Mouse (Mus musculus) spleen, postnatal 10 days (tissue): ENCODE results near the gene Gm6583.
A peak's percentile ranks its signal among the peaks of the same experiment; 100 is the strongest.

Experiments used
- DNase-seq, 2 experiments: peaks; one replicate each; pipeline ENCODE4 v3.0.0; 2021 to 2022; ENCODE audit warnings: low spot score in 2 of 2

Gm6583 gene

DNA sequence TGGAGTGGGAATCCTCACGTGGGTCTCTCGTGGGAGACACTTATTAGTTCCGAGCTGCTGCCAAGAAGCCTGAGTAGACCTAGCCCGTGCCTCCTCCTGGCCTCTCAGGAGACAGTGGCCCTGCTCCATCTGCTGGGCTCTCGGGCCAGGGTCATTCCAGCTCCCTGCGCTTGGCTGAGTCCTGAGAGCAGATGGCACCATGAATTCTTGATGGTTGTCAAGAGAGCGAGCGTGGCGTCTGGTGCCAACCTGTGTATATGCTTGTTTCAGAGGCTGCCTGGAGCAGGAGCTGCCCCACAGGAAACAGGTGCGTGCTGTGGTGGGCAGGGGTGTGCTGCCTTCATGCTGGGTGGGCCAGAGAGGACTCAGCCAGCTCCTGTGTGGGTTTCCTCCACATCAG lies 12.8 kb upstream of the Gm6583 start:
- DNase-seq, result no peak

DNA sequence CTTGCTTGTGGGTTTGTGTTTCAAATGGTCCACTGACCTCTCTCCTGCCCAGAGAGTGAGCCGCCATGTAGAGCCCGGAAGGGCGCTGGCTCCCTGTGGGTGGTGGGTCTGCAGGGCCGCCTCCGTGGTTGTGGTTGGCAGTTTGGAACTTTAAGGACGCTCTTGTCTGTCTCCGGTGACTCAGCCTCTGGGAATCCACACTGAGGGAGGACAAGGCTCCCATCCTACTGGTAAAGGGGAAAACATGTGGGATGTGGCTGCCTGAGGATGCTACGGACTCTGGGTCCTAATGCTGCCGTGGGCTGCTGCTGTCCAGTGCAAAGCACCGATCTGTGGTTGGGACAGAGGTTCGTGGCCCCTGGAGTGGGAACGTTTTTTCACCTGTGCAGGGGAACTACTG lies 12.1 kb upstream of the Gm6583 start:
- DNase-seq, result no peak

DNA sequence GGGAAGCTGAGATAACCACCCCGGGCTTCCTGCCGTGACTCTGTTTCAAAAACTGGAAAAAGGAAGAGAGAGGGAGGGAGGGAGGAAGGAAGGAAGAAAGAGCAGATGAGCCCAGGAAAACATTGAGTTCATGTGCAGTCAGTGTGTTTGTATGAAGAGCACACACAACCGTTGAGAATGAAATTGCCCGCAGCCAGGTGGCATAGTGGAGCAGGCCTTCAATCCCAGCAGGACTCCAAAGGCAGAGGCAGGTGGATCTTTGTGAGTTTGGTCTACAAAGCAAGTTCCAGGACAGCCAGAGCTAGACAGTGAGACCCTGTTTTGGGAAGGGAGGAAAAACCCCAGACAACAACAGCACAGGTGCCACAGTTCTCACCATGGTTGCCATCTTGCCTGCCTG lies 11.5 kb upstream of the Gm6583 start:
- no peak for DNase-seq

DNA sequence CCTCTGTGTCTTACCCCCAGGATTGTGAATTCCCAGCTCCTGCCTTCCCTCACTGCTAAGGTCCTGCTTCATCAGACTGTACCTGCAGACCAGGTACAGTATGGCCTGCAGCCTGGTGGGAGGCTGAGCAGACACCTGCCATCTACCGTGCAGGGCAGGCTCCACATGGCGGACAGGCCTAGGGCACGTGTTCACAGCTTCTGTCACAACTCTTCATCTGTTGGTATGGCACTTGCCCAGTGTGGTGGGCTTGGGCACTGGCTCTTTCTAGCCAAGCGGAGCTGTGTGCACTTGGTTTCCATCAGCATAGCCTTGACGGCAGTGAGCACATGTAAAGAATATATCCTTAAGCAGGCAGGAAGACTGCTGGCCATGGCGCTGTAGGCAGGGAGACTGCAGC lies 11.0 kb upstream of the Gm6583 start:
- DNase-seq, result no peak

DNA sequence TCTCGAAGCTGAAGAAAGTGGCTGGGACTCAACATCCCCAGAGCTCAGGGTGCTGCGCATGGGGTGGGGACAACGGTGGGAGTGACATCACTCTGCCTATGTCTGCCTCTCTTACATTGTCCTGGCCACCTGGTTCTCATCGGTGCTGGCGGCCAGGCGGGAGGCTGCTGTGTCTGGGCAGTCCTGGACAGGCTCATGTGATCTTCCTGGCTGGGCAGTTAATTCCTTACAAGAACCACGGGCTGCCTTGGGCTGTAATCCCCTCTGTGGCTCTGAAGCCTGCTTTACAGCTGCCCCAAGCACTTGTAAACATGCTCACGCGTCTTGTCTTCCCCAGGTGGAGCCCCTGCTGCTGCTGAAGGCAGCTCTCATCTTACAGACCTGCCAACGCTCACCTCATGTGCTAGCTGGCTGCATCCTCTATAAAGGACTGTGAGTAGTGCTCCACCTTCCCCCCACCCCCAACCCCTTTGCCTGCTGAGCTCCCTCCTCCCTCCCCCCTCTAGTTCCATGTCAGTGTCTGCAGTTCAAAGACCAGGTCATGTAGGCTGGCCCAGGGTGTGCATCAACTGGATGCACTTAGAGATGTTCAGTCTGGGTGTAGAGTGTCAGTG lies 8.5 kb upstream of the Gm6583 start:
- DNase-seq, result no peak

DNA sequence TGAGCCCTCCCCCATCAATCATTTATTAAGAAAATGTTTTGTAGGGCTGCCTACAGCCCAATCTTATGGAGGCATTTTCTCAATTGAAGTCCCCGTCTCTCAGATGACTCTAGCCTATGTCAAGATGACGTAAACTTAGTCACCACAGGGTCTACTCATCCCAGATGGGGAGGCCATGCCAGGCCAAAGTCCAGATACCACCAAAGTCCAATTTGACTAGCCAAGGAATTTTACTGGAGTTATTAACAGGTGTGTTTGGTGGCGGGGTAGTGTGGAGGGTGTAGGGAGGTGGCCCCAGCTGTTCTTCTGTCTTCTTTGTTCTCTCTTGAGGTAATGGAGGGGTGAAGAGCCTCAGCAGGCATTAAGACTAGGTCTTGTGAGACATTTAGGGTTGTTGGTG lies 4.2 kb upstream of the Gm6583 start:
- DNase-seq, result no peak

DNA sequence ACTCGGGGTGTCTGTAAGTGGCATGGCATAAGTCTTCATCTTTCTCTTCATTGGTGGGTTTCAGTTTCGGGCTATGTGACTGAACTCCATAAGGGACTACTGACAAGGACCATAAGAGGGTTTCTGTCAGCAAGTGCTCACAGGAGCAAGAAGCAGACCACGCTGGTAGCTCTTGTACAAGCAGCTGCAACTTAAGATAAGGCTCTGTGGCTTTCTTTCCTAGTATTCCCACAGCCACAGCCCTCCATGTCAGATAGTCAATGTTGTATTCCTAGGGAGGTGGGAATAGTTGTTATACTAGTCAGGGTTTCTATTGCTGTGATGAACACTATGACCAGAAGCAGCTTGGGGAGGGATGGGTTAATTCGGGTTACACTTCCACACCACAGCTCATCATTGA lies 3.7 kb upstream of the Gm6583 start:
- DNase-seq, result no peak

DNA sequence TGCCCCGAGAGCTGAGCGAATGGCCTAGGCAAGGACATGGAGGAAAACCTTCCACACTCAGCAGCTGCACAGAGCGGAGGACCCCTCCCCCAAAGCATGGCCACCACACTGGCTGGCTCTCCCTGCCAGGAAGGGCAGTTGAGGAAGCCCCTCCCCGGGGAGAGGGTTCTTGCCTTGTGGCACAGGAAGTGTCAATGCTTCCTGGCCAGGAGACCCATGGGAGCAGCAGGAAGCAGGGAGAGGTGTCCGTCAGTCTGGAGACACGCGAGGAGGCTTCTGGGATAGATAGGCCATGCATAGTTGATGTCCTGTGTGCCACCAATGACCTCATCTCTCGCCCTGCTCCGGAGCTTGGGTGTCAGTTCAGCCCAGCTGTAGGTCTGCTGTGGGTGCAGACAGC lies 489 bp upstream of the Gm6583 start:
- DNase-seq, result no peak

DNA sequence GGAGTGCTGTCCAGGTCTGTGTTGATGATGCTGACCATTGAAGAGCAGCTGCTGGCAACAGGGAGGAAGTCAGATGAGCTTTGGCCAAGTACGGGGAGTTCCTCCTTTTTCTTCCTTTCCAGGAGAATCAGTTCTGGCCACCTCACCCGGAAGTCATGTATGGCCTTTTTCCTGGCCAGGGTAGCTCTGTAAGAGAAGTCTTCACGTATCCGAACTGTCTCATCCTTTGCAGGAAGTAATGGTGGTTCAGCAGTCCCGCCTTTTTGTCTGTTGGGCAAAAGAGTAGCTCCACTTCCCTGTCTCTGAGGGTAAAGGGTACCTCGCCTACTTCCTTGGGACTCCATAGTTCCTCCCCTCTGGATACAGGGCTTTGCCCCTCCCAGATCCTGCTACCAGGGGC lies 340 bp downstream of the Gm6583 start:
- no peak for DNase-seq

DNA sequence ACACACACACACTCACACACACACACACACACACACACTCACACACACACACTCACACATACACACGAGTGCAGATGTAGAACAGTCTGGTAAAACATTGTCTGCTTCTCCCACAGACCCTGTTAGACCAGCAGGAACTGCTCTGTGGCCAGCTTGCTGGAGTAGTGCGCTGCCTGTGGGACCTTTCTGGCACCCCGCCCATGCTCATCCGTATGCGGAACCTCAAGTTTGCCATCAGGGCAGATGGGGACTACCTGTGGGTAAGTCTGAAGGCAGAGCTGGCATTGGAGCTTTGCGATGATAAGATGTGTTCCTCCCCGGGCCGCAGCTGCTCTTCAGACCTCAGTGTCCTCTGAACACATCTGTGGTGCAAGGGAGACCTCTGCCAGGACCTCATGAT lies 6.7 kb downstream of the Gm6583 start:
- DNase-seq, result no peak

DNA sequence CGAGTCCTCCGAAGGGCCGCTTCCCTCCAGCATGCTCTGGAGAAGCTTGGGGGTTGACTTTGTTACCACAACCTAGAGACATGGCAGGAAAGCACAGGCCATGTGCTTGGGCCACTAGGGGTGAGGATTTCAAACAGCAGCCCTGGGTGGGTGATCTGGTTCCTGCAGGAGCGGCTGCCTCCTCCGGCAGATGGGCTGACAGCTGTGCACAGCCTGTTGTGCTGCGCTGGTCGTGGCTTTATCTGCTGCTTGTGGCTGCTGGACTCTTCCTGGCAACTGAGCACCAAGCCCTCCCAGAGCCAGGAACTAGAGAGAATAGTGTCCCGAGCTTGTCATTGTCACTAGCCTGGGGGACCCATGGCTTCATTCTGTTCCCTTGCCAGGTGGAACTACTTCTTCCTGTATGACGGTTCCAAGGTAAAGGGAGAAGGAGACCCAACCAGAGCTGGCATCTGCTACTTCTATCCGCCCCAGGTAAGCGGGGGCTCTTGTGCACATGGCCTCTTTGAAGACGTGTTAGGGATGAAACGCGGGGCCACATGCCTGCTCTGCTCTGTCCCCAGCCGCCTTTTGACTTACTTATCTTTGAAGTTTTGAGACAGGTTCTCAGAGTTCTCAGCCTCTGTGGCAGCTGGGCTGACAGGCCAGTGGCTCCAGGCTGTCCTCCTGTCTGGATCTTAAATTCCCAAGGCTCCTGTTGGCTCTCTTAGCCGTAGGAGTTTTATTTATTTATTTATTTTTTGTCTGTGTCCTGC lies 9.4 kb downstream of the Gm6583 start:
- no peak for DNase-seq

DNA sequence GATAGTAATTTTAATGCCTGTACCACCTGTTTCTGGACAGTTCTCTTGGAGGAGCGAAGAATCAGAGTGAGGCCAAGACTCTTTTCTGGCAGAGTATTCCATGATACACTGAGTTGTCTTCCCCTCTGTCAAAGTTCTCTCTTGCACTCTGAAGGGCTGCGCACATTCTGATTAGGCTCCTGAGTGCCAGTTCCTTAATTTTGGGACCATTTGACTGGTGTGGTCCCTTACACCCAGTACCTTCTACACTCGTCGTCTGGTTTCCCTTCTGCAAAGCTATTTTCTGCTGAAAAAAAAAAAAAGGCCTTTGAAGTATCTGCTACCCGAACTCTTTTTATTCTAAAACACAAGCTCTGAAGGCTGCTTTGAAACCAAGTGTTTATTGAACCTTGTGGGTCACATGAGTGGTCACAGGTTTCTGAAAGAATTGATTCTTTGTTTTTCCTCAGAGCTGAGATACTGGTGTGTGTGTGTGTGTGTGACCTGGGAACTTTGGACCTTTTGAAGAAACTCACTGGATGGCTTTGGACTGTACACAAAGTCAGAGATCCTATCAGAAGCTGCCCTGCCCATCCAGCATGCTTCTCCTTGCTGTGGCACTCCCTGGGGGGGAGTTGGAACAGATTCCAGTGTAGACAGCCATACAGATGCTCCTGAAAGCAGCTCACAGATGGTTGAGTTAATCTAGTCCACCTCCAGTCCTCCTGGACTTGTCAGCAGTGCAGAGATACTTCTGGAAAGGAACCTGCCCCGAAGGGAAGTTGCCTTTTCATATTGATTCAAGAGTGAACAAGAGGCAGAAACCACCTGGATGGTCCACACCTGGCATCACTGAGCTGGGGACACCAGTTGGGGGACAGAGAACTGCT lies 11.5 kb downstream of the Gm6583 start:
- no peak for DNase-seq

DNA sequence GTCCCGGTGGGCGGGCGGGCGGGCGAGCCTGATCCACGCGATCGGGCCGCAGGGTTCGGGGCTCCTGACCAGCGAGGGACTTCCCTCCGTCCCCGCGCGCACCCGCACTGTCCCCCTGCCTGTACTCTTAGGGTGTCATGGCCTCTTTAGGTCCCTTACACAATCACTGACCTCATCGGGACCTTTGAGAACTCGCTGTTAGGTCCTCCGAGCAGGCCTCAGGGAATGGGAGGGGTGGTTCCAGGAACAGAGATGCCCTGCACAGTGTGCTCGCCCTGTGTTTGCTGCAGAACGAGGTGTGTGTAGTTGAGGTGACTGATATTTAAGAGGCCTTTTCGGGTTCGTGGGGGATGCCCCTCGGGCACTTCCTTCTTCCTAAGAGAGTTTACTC lies 12.6 kb downstream of the Gm6583 start:
- DNase-seq, result no peak

DNA sequence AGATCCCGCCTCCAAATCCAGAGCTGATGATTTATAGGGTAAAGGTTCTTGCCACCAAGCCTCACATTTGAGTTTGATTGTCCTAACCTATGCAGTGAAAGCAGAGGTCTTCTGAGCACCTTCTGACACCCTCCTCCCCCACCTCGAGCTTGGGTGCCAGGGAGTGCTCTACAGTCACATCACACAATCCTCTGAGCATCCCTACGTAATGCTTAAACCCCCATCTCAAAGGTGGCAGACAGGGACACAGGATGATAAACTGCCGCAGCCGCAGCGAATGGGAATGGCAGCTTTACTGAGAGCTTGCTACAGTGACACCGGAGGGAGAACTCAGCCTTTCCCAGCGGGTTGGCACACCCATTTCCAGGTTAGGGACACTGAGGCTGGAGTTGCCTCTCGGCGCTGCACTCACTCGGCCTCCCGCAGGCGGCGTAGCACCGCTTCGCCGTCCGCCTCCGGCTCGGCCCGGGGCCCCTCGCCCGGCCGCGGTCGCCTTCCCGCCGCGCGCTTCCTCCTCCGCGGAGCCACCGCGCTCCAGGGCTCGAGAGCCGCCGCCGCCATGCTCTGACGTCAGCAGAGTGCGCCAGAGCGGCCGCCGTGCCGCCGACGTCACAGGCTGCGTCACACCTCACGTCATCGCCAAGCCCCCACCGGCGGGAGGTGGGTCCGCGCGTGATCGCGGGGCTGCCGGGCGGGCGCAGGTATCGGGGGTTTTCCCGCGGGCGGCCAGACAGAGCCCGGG lies 13.2 kb downstream of the Gm6583 start, which contains the start of the genes Srrd and Hps4:
Srrd (minus strand) TSS at position 578 of the 742 bp plus-strand sequence.
Hps4 (plus strand) TSS at position 621 of the 742 bp plus-strand sequence.
- peak; percentile 89 for DNase-seq

DNA sequence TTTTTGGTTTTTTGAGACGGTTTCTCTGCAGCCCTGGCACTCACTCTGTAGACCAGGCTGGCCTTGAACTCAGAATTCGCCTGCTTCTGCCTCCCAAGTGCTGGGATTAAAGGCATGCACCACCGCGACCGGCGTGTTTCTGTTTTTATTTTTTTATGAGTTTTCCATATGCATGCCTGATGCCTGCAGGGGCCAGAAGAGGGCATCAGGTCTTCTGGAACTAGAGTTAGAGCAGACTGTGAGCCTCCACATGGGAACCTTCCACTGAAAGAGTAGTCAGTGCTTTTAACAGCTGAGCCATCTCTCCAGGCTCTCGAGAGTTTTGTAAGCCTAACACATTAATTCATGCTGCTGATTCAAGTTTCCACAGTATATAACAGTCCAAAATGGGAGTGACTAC lies 16.6 kb downstream of the Gm6583 start:
- no peak for DNase-seq

DNA sequence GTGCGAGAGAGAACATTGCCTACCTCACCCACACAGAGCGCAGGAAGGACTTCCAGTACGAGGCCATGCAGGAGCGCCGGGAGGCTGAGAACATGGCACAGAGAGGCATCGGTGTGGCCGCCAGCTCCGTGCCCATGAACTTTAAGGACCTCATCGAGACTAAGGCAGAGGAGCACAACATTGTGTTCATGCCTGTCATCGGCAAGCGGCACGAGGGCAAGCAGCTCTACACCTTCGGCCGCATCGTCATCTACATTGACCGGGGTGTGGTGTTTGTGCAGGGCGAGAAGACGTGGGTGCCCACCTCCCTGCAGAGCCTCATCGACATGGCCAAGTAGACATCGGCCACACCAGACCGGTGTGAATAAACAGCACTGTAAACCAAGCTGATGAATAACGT lies 18.8 kb downstream of the Gm6583 start:
- DNase-seq, result no peak

DNA sequence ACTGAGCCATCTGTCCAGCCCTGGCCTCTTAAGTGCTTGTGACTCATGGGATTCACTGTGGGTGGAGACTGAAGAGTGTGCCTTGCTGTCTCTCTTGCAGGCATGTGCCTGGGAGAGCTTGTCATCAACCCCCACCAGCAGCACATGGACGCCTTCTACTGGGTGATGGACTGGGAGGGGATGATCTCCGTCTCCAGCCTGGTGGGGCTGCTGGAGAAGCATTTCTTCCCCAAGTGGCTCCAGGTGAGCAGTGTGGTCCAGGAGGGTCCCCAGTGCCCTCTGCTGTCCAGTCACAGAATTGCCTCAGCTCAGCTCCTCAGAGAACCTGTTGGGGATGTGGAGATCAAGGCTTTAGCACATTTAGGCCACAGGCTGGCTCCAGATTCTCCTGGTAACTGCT lies 20.4 kb downstream of the Gm6583 start:
- peak; percentile 36 to 71 for DNase-seq

DNA sequence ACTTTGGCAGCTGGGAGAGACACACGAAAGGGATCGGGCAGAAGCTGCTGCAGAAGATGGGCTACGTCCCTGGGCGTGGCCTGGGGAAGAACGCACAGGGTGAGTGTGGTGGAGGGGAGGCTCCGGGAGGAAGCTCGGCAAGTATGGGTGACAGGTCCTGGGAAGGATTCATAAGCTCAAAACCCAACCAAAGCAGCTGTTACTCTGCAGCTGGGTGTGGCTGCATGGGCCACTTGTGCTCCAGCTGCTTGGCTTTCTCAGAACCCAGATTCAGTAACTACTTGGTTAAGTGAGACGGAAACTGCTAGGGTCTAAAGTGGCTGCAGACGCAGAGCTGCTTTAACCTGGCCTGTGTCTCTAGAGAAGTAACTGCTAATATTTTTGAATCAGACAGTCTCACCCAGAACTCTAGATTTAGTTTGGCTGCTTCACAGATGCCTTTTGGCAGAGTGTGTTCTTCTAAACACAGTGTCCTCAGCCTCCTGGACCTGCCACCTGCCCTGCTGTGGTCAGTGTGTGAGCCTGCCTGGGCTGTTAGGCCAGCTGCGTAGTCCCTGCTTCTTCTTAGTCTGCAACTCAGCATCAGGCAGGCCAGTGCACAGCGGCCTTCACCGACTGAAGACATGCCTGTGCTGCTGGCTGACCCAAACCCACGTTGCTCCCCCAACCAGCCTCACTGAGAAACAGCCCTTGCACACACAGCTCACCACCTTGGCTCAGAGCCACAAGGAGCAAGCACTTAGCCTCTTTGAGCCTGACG lies 25.8 kb downstream of the Gm6583 start:
- DNase-seq, result no peak

DNA sequence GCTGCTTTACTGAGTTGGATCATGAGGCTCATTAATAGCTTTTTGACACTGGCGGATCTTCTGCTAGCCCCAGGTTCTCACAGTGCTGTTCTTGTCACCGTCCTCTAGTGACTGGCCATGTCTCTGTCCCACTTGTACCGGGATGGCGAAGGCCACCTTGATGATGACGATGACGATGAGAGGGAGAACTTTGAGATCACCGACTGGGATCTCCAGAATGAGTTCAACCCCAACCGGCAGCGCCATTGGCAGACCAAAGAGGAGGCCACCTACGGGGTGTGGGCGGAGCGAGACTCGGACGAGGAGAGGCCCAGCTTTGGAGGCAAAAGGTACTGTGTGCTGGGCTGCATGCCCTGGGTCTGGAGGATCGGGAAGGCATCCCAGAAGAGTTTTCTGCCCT lies 28.0 kb downstream of the Gm6583 start:
- DNase-seq, result no peak

DNA sequence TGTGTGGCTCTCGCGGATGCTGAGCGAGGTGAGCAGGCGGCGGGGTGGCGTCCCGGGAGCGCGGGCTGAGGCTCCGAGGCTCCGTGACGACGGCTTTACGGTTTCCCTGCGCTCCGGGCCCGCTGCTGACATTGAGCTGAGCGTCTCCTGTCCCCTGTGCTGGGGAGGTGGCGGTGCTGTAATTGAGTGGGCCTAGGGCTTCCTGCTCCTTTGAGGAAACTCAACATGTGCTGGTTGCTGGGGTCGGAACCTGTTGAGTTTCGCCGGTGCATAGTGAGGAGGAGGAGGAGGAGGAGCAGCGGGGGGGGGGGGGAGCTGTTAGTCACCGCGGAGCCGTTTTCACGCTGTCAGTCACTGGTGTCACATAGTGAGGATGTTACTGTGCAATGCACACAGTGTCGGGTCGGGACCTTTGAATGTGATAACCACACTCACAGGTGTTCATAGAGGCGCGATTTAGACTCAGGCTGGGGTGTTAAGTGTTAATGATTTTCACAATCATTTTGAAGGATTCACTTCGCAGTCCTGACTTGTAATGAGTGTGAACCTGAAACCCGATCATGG lies 29.3 kb downstream of the Gm6583 start:
- no peak for DNase-seq
